Mouse (Mus musculus) liver, embryonic 14.5 days (tissue): ENCODE results near the gene Pdyn.

Experiments
- CTCF ChIP-seq: IDR thresholded peaks from 2 replicates; pipeline ENCODE4 v1.5.1; 2016; ENCODE audit warnings: antibody characterized with exemption, low read depth, control low read depth
- EP300 ChIP-seq: IDR thresholded peaks from 2 replicates; pipeline ENCODE4 v1.6.1; 2016; ENCODE audit warnings: antibody characterized with exemption, low read depth

- TF ChIP-seq CTCF (no peak), EP300 (no peak)
These were observed 19.4 kb downstream of the Pdyn start for GRCm38 (mm10) chr2:129680236-129680635.
